Mouse (Mus musculus): ENCODE measurements around the gene Ryr3. TPM values are rescaled to one million over a fixed set of nuclear protein-coding genes. Genes with fewer than 3 reads are reported as not detected.

Gene Ryr3
- total RNA-seq, 2 experiments from 2014 or later, result 0.30 to 3.4 TPM

DNA sequence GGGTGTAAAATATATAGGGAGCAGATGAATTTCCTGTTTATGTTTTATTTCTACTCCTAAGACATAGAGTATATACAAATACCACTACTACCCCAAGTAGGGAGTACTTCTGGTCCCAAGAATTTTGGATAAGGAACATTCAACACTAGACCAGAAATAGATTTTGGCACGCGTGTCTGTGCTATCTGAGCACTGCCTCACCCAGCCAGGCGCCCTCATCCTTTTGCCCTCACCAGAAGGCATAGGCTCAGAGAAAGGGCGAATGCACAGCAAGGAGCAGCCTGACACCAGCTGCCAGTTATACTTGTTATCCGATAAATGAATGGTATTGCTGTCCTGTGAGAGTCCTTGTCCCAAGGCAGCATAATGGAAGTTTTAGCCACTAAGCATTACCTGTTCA is 579.7 kb downstream of the Ryr3 start:
- no peak for DNase-seq

- no peak for DNase-seq
Observed at GRCm38 (mm10) chr2:112632536-112632935, 584.4 kb downstream of the Ryr3 start.

- DNase-seq, result no peak
Observed at GRCm38 (mm10) chr2:112630669-112631068, 586.2 kb downstream of the Ryr3 start.

GRCm38 (mm10) chr2:112625156-112625555 is 591.7 kb downstream of the Ryr3 start:
- DNase-seq, result no peak

- DNase-seq, result no peak
Observed at GRCm38 (mm10) chr2:112617206-112617605, 599.7 kb downstream of the Ryr3 start.

DNA sequence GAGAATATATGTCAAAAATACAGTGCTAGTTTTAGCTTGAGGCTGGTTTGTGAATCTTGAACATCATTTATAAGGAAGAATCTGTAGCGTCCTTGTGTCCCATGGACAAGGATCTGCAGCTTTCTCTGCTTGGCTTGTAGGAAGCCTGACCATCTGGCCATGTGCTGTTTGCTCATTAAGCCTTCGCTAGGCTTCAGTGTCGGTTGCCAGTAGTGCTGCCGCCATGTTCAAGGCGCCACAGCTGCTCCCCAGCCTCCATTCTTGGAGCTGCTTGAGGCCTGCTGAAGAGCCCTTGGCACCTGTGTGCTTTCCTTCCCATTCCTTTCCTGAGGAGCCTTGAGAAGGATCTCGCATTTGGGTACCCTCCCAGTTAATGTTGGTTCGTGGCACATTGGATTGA is 602.5 kb downstream of the Ryr3 start:
- no peak for DNase-seq

DNA sequence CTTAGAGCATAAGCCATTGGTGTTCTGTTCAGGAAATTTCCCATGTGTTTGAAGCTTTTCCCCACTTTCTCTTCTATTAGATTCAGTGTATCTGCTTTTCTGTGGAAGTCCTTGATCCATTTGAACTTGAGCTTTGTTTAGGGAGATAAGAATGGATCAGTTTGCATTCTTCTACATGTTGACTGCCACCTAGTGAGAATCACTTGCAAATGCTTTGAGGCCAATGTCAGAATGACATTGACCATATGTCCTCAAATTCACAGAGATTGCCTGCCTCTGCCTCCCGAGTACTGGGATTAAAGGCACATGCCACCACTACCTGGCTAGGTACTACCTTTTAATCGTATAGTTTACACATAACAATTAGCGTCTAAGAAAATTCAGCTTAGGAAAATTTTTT is 604.3 kb downstream of the Ryr3 start:
- DNase-seq, result no peak

DNA sequence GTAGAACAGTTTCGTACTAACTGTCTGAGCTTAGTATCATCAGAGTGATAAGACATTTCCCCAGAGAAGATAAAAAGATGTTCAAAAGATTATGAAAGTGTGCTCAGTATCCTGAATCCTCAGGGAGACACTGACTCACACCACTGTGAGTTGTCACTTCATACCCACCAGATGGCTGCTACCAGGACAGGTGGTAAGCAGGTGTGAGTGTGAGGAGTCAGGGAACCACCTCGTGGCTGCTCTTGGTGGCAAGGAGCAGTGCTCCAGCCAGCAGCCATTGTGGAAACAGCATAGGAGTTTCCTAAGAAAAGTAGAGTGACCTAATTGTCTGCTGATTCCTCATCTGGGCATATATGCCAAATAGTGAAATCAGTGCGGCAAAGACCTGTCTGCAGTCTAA is 610.4 kb downstream of the Ryr3 start:
- no peak for DNase-seq

- no peak for DNase-seq
Observed at GRCm38 (mm10) chr2:112602487-112602886, 614.4 kb downstream of the Ryr3 start.

DNA sequence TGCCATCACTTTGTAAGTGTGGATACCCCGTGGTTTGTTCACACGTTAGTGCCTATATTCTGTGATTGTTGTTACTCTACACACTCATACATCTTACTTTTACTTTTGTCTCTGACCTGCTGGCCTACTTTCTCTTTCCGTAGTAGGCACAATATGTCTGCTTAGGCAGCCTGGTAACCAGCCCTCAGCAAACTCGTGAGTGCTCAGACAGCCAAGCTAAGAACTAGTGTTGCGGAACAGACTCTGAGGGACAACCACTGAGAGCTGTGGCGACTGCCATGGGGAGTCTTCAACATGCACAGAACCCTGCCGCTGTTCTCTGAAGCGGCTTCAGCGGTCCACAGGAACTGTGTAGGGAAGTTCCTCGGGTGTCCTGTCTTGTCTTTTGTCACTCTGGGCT is 616.7 kb downstream of the Ryr3 start:
- no peak for DNase-seq

GRCm38 (mm10) chr2:112597064-112597463 is 619.8 kb downstream of the Ryr3 start:
- no peak for DNase-seq

GRCm38 (mm10) chr2:112596415-112596814 is 620.5 kb downstream of the Ryr3 start:
- DNase-seq, result no peak

DNA sequence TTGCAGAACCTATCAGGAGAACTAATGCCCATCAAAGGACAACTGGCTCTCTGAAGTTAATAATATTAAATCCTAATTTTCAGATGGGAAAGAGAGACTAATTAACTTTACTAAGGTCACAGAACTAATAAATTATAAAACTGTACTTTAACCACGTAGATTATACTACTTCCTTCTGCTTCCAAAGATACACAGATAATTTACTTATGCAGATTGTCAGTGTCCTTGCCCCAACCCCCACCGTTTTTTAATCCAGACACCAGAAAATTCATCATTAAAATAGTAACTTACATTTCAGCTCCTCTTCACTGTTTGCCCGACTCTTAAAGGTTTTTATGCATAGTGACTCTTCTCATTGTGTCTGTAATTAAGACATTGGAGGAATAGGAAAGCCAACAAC is 621.1 kb downstream of the Ryr3 start:
- no peak for DNase-seq

DNA sequence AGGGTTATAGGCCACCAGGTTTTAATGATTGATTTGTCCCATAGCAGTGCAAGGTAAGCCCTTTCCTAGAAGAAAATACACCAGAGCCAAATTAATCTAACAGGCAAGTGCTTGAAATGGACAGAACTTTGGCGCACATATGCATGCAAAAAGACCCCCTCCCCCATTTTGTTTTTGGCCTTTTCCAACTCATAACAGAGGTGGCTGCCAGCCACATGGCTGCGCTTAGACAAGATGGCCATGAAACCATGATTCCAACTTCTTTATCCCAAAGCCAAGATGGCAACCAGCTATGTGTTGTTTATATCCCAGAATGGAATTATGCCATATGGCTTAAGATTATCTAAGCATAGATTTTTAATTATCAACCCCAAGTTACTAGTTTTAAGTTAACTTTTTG is 623.1 kb downstream of the Ryr3 start:
- DNase-seq, result no peak

DNA sequence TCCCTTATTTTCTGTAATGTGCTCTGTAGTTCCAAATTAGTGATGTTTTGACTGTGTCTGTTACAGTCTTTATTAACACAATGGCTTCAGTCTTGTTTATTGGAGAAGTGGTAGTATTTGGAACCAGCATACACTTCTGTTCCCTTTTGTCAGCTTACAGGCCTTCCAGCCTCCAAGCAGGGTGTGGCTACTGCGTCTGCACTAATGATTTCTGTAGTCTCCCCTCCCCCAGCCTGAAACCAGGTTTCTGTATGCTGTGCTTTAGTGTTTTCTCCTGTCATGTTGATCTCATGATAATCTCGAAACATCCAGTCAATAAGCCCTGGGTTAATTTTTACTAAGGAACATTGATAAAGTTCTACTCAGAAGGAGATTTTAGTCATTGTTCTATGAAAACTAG is 623.6 kb downstream of the Ryr3 start:
- no peak for DNase-seq

DNA sequence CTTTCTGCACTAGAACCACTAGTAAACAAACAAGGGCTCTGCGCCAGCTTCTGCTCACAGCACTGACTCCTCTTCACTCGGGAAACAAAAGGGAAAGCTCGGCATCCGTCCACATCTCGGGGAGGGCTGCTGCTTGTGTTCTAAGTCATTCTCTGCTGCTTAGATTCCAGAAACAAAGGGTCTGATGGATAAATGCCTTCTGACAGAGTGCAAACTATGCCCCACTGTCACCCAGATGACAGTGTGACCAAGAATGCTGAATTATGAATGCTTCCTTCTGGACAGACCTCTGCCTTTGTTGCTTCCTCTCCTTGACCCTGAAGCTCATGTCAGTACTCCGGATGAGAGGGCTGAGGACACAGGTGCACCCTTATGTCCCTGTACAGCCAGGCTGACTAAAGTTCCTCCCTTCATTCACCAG is 625.4 kb downstream of the Ryr3 start:
- peak; percentile 37 for DNase-seq

- no peak for DNase-seq
Observed at GRCm38 (mm10) chr2:112590985-112591384, 625.9 kb downstream of the Ryr3 start.

Small RNA genes within 50 kb of the gene (microRNA-seq; reads per million reads assigned to microRNA genes)
- not detected for gene Gm44374

Other genes starting within 250 kb of the Ryr3 start
- gene Tmco5b, start 68.6 kb upstream of the Ryr3 start, total RNA-seq (2021), result not detected
- gene Fmn1, start 110.6 kb upstream of the Ryr3 start, total RNA-seq (2021), result 1 to 10 TPM; 2.1 to 4.2 TPM

All from adrenal gland, postnatal 10 days (tissue).